Mouse (Mus musculus) R1 (cell line): ENCODE results near the gene Pdzd3.

ENCODE experiments used
- DNase-seq: peaks from one replicate; pipeline ENCODE4 v3.0.0-alpha.2; 2018; ENCODE audit warnings: low read depth, low spot score

Gene Pdzd3

GRCm38 (mm10) chr9:44200458-44200857 is 50.8 kb downstream of the Pdzd3 start:
- DNase-seq: no peak

GRCm38 (mm10) chr9:44199580-44199979 is 51.7 kb downstream of the Pdzd3 start:
- DNase-seq: no peak

GRCm38 (mm10) chr9:44199166-44199565 is 52.1 kb downstream of the Pdzd3 start:
- no peak for DNase-seq
